ENCODE assay signal across 7 mouse cellular contexts in the genomic region with DNA sequence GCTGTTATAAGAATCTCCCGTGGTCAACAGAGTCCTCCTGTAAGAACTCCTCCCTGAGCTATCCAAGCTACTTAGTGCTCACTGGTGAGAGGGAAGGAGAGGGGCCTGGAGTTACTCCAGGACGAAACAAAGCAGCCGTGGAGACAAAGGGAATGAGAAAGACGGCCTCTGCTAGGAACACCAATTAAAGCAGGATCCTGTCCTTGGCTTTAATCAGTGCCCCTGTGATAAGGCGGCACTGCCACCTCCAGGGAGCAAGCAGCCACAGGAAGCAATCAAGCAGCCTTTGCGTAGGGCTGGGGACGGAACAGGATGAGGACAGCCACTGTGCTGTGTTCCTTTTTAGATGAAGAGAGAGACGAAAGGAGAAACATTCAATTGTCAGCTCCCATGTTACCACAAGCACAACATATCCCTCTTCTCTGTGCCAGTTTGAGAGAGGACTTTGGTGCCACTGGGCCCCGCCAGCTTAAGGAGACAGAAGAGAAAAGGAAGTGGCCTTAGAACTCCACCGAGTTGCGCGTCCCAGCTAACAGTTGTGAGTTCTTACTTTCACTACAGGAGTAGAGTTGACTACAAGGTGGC.
A peak's percentile ranks its signal among the peaks of the same experiment; 100 is the strongest.
DNase-seq lines count a peak whose midpoint lies in the region; ATAC-seq and TF ChIP-seq lines count a peak whose summit lies in the region.

No protein-coding gene starts in this region.

- H3K4me3 ChIP-seq in embryonic facial prominence, embryonic 11.5 days (ENCODE audit: low read depth, low read length) = no peak overlapping the region
- no peak overlapping the region for H3K4me3 ChIP-seq in hindbrain, embryonic 11.5 days (ENCODE audit: low read depth, low read length)
- H3K4me3 ChIP-seq in limb, embryonic 14.5 days (replicated peaks; ENCODE audit: low read length) = peak overlapping the region; percentile 59
- no peak overlapping the region for H3K4me3 ChIP-seq in midbrain, embryonic 13.5 days (replicated peaks)

- H3K9ac ChIP-seq in embryonic facial prominence, embryonic 11.5 days (replicated peaks; ENCODE audit: low read length) = peak overlapping the region; percentile 43
- peak overlapping the region; percentile 4 for H3K9ac ChIP-seq in hindbrain, embryonic 11.5 days (ENCODE audit: low read depth, low read length)
- peak overlapping the region; percentile 49 for H3K9ac ChIP-seq in limb, embryonic 14.5 days (ENCODE audit: low read depth, low read length, severe bottlenecking)
- peak overlapping the region; percentile 50; the same call in 1 of the 2 replicates for H3K9ac ChIP-seq in midbrain, embryonic 13.5 days (replicated peaks)

- 22% methylated on average over 12 of the region's 12 CpGs for WGBS in embryonic facial prominence, embryonic 11.5 days
- 39% methylated on average over 12 of the region's 12 CpGs for WGBS in hindbrain, embryonic 11.5 days
- 12% methylated on average over 12 of the region's 12 CpGs for WGBS in limb, embryonic 14.5 days
- WGBS in midbrain, embryonic 13.5 days = 29% methylated on average over 12 of the region's 12 CpGs

- DNase-seq in NIH3T3 (ENCODE audit: low read depth) = peak; percentile 50
- DNase-seq in embryonic facial prominence, embryonic 11.5 days (ENCODE audit: low spot score) = no peak
- DNase-seq in hindbrain, embryonic 11.5 days (ENCODE audit: low spot score) = peak; percentile 52
- DNase-seq in limb, embryonic 14.5 days (ENCODE audit: low spot score) = no peak
- DNase-seq in thymus, postnatal 10 days (ENCODE audit: low spot score in 2 of 2) = peak; percentile 34 to 44
- no peak for DNase-seq in layer of hippocampus, adult 9-10 months (ENCODE audit: low spot score)

- no peak for ATAC-seq in embryonic facial prominence, embryonic 11.5 days (replicated peaks; ENCODE audit: insufficient number of reproducible peaks, low FRiP score, low TSS enrichment, low read depth)
- ATAC-seq in hindbrain, embryonic 11.5 days (ENCODE audit: low FRiP score) = peak; percentile 18; the same call in 1 of the 2 replicates
- no peak for ATAC-seq in limb, embryonic 14.5 days (ENCODE audit: low FRiP score, low read depth)
- peak; percentile 53 for ATAC-seq in midbrain, embryonic 13.5 days

- H3K27me3 ChIP-seq in embryonic facial prominence, embryonic 11.5 days (ENCODE audit: control insufficient read depth, insufficient read depth, low read length) = no peaks in the 10 kb centered on the region
- no peaks in the 10 kb centered on the region for H3K27me3 ChIP-seq in hindbrain, embryonic 11.5 days (ENCODE audit: control insufficient read depth, insufficient read depth, low read length)
- no peaks in the 10 kb centered on the region for H3K27me3 ChIP-seq in limb, embryonic 14.5 days (ENCODE audit: control insufficient read depth, insufficient read depth, low read length)
- no peaks in the 10 kb centered on the region for H3K27me3 ChIP-seq in midbrain, embryonic 13.5 days

- peaks cover 30% of the 10 kb centered on the region for H3K4me1 ChIP-seq in embryonic facial prominence, embryonic 11.5 days (ENCODE audit: control insufficient read depth, insufficient read depth, low read length)
- H3K4me1 ChIP-seq in hindbrain, embryonic 11.5 days (replicated peaks; ENCODE audit: control insufficient read depth, insufficient read depth, low read length) = peaks cover 22% of the 10 kb centered on the region
- peaks cover 86% of the 10 kb centered on the region for H3K4me1 ChIP-seq in limb, embryonic 14.5 days (ENCODE audit: control insufficient read depth, insufficient read depth, low read length)
- peaks cover 100% of the 10 kb centered on the region for H3K4me1 ChIP-seq in midbrain, embryonic 13.5 days (replicated peaks)

- H3K9me3 ChIP-seq in embryonic facial prominence, embryonic 11.5 days (replicated peaks; ENCODE audit: control insufficient read depth, low read length) = no peaks in the 10 kb centered on the region
- H3K9me3 ChIP-seq in hindbrain, embryonic 11.5 days (ENCODE audit: control insufficient read depth, low read length) = no peaks in the 10 kb centered on the region
- no peaks in the 10 kb centered on the region for H3K9me3 ChIP-seq in limb, embryonic 14.5 days (ENCODE audit: control insufficient read depth, low read length)
- H3K9me3 ChIP-seq in midbrain, embryonic 13.5 days = no peaks in the 10 kb centered on the region

- peak overlapping the region; percentile 13 for H3K4me2 ChIP-seq in embryonic facial prominence, embryonic 11.5 days (ENCODE audit: low read depth, low read length)
- H3K4me2 ChIP-seq in hindbrain, embryonic 11.5 days (replicated peaks; ENCODE audit: low read depth, low read length) = peak overlapping the region; percentile 11; the same call in 1 of the 2 replicates
- H3K4me2 ChIP-seq in limb, embryonic 14.5 days (replicated peaks; ENCODE audit: low read depth, low read length, severe bottlenecking) = peak overlapping the region; percentile 79
- peak overlapping the region; percentile 18; the same call in 1 of the 2 replicates for H3K4me2 ChIP-seq in midbrain, embryonic 13.5 days (replicated peaks)

- H3K36me3 ChIP-seq in embryonic facial prominence, embryonic 11.5 days (replicated peaks; ENCODE audit: control insufficient read depth, insufficient read depth, low read depth, low read length) = no peaks in the 10 kb centered on the region
- H3K36me3 ChIP-seq in hindbrain, embryonic 11.5 days (ENCODE audit: control insufficient read depth, insufficient read depth, low read length) = no peaks in the 10 kb centered on the region
- peaks cover 11% of the 10 kb centered on the region for H3K36me3 ChIP-seq in limb, embryonic 14.5 days (ENCODE audit: control insufficient read depth, insufficient read depth, low read length)
- H3K36me3 ChIP-seq in midbrain, embryonic 13.5 days = no peaks in the 10 kb centered on the region

- no peak for TF ChIP-seq POLR2A in limb, embryonic 14.5 days (IDR thresholded peaks at IDR 0.05; ENCODE audit: borderline replicate concordance, extremely low read depth, insufficient read depth, insufficient read length)

- H3K27ac ChIP-seq in embryonic facial prominence, embryonic 11.5 days (replicated peaks; ENCODE audit: low read depth, low read length) = peak overlapping the region; percentile 83
- peak overlapping the region; percentile 75 for H3K27ac ChIP-seq in hindbrain, embryonic 11.5 days (ENCODE audit: low read depth, low read length)
- H3K27ac ChIP-seq in limb, embryonic 14.5 days (replicated peaks; ENCODE audit: low read depth, low read length) = peak overlapping the region; percentile 92
- peak overlapping the region; percentile 86 for H3K27ac ChIP-seq in midbrain, embryonic 13.5 days

Comparison
In these comparisons a context has a peak if more than half of its experiments do, and no peak if none do; other contexts are left out.
1. DNase-seq: peak in NIH3T3 (single experiment), hindbrain, embryonic 11.5 days (single experiment) and thymus, postnatal 10 days (2 of 2); none in embryonic facial prominence, embryonic 11.5 days (single experiment), limb, embryonic 14.5 days (single experiment) and layer of hippocampus, adult 9-10 months (single experiment).
2. ATAC-seq: peak in hindbrain, embryonic 11.5 days (single experiment) and midbrain, embryonic 13.5 days (single experiment); none in embryonic facial prominence, embryonic 11.5 days (single experiment) and limb, embryonic 14.5 days (single experiment).
3. H3K4me2 ChIP-seq: peak in every context shown above with its lines; median percentile 79 in limb, embryonic 14.5 days; 18 in midbrain, embryonic 13.5 days; 13 in embryonic facial prominence, embryonic 11.5 days; 11 in hindbrain, embryonic 11.5 days.
4. Peak in every context shown above with its lines, with median percentiles within 50 percentile points of each other: H3K27ac ChIP-seq and H3K9ac ChIP-seq.